Mouse (Mus musculus) CH12.LX (cell line): Measurements from ENCODE around the gene Sgms1. TPM values are rescaled to one million over a fixed set of nuclear protein-coding genes. Genes with fewer than 3 reads are reported as not detected.

ENCODE experiments used
- DNase-seq: peaks from one replicate; pipeline ENCODE4 v3.0.0-alpha.2; 2013; ENCODE audit errors: extremely low read depth
- H3K27ac ChIP-seq: 2 replicates; pipeline ENCODE4 v1.5.1; 2012; ENCODE audit warnings: low read depth, mild to moderate bottlenecking, control low read depth, moderate library complexity; ENCODE audit not compliant: insufficient read depth
- H3K27me3 ChIP-seq: replicated peaks from 2 replicates; pipeline ENCODE3; 2012; ENCODE audit warnings: inconsistent platforms
- H3K36me3 ChIP-seq, 2 experiments: replicated peaks in 1 of 2; 2 replicates each; pipeline versions ENCODE3 to v1.6.1; 2012; ENCODE audit warnings: inconsistent platforms in 1 of 2, low read length in 1 of 2, mild to moderate bottlenecking in 1 of 2, mixed read lengths in 1 of 2, moderate library complexity in 1 of 2; ENCODE audit not compliant: control insufficient read depth in 1 of 2, insufficient read depth in 1 of 2
- H3K4me1 ChIP-seq, 2 experiments: 2 replicates each; pipeline ENCODE4 v1.6.1; 2012; ENCODE audit warnings: inconsistent platforms in 1 of 2, moderate library complexity in 1 of 2; ENCODE audit not compliant: insufficient read depth in 2 of 2, control insufficient read depth in 1 of 2
- H3K4me2 ChIP-seq: 2 replicates; pipeline ENCODE4 v1.6.1; 2012; ENCODE audit warnings: low read depth, mild to moderate bottlenecking, control low read depth; ENCODE audit not compliant: poor library complexity, insufficient read depth, severe bottlenecking
- H3K4me3 ChIP-seq, 3 experiments: fragments of 150-350 bp in 1 of 3; sonication (generic) in 1 of 3; replicated peaks in 1 of 3; 2 replicates each; pipeline versions ENCODE3 to v1.5.1; 2011 to 2012; ENCODE audit warnings: low read depth in 2 of 3, low read length in 2 of 3, mild to moderate bottlenecking in 2 of 3, moderate library complexity in 2 of 3, control low read depth in 1 of 3, improper control_type of control experiment in 1 of 3, inconsistent platforms in 1 of 3, mixed read lengths in 1 of 3; ENCODE audit not compliant: poor library complexity in 1 of 3
- H3K79me2 ChIP-seq: replicated peaks from 2 replicates; pipeline ENCODE4 v1.6.1; 2012; ENCODE audit warnings: mild to moderate bottlenecking, moderate library complexity; ENCODE audit not compliant: control insufficient read depth, poor library complexity, insufficient read depth, severe bottlenecking; ENCODE audit errors: extremely low read depth
- H3K9ac ChIP-seq: 2 replicates; pipeline ENCODE4 v1.6.1; 2012; ENCODE audit warnings: low read depth, mild to moderate bottlenecking, control low read depth, moderate library complexity; ENCODE audit not compliant: insufficient read depth
- H3K9me3 ChIP-seq: replicated peaks from 2 replicates; pipeline ENCODE3; 2012; ENCODE audit warnings: low read length, inconsistent platforms, mixed read lengths
- BHLHE40 ChIP-seq: IDR thresholded peaks from 2 replicates; pipeline ENCODE4 v1.6.1; 2011; ENCODE audit warnings: mild to moderate bottlenecking, low read depth, low read length, improper control_type of control experiment
- CHD2 ChIP-seq: IDR thresholded peaks from 2 replicates; pipeline ENCODE4 v1.6.1; 2011; ENCODE audit warnings: low read length, improper control_type of control experiment
- ELF1 ChIP-seq: IDR thresholded peaks from 2 replicates; pipeline ENCODE4 v1.6.1; 2014; ENCODE audit warnings: low read depth, mild to moderate bottlenecking, inconsistent platforms, low read length, improper control_type of control experiment
- GABPA ChIP-seq: IDR thresholded peaks from 2 replicates; pipeline ENCODE4 v1.6.1; 2012; ENCODE audit warnings: low read depth, low read length, improper control_type of control experiment, inconsistent platforms; ENCODE audit not compliant: insufficient replicate concordance
- JUND ChIP-seq: conservative IDR thresholded peaks from 2 replicates; pipeline ENCODE4 v1.6.1; 2011; ENCODE audit warnings: low read depth, low read length, improper control_type of control experiment
- MAX ChIP-seq: IDR thresholded peaks from 2 replicates; pipeline ENCODE4 v1.6.1; 2011; ENCODE audit warnings: low read length, improper control_type of control experiment
- MEF2A ChIP-seq: IDR thresholded peaks from 2 replicates; pipeline ENCODE4 v1.6.1; 2014; ENCODE audit warnings: low read depth, mild to moderate bottlenecking, inconsistent platforms, low read length, improper control_type of control experiment, borderline replicate concordance
- MXI1 ChIP-seq: IDR thresholded peaks from 2 replicates; pipeline ENCODE4 v1.6.1; 2011; ENCODE audit warnings: mild to moderate bottlenecking, low read depth, low read length, improper control_type of control experiment
- NRF1 ChIP-seq: IDR thresholded peaks from 2 replicates; pipeline ENCODE4 v1.6.1; 2014; ENCODE audit warnings: low read depth, mild to moderate bottlenecking, inconsistent platforms, low read length, improper control_type of control experiment, moderate library complexity
- POLR2A ChIP-seq: IDR thresholded peaks from 2 replicates; pipeline ENCODE4 v1.6.1; 2011; ENCODE audit warnings: low read depth, mild to moderate bottlenecking, improper control_type of control experiment, low read length
- POLR2AphosphoS2 ChIP-seq: IDR thresholded peaks from 2 replicates; pipeline ENCODE4 v1.6.1; 2011; ENCODE audit warnings: low read depth, low read length, improper control_type of control experiment
- RAD21 ChIP-seq: IDR thresholded peaks from 2 replicates; pipeline ENCODE4 v1.6.1; 2011; ENCODE audit warnings: low read depth, mild to moderate bottlenecking, low read length, improper control_type of control experiment, moderate library complexity
- RCOR1 ChIP-seq: conservative IDR thresholded peaks from 2 replicates; pipeline ENCODE4 v1.6.1; 2012; ENCODE audit warnings: low read depth, mild to moderate bottlenecking, inconsistent platforms, low read length, improper control_type of control experiment
- SIN3A ChIP-seq: IDR thresholded peaks from 2 replicates; pipeline ENCODE4 v1.6.1; 2012; ENCODE audit warnings: low read length, improper control_type of control experiment, inconsistent platforms
- SMC3 ChIP-seq: IDR thresholded peaks from 2 replicates; pipeline ENCODE4 v1.6.1; 2011; ENCODE audit warnings: low read depth, low read length, improper control_type of control experiment
- TCF12 ChIP-seq: IDR thresholded peaks from 2 replicates; pipeline ENCODE4 v1.6.1; 2014; ENCODE audit warnings: low read depth, mild to moderate bottlenecking, inconsistent platforms, low read length, improper control_type of control experiment
- UBTF ChIP-seq: IDR thresholded peaks from 2 replicates; pipeline ENCODE4 v1.6.1; 2012; ENCODE audit warnings: low read depth, mild to moderate bottlenecking, inconsistent platforms, low read length, improper control_type of control experiment, moderate library complexity
- USF2 ChIP-seq: conservative IDR thresholded peaks from 2 replicates; pipeline ENCODE4 v1.6.1; 2011; ENCODE audit warnings: low read depth, low read length, improper control_type of control experiment
- ZC3H11A ChIP-seq: IDR thresholded peaks from 2 replicates; pipeline ENCODE4 v1.6.1; 2012; ENCODE audit warnings: low read depth, mild to moderate bottlenecking, inconsistent platforms, low read length, improper control_type of control experiment
- ZKSCAN1 ChIP-seq: IDR thresholded peaks from 2 replicates; pipeline ENCODE4 v1.6.1; 2012; ENCODE audit warnings: low read depth, inconsistent platforms, low read length, improper control_type of control experiment, borderline replicate concordance
- ZNF384 ChIP-seq: IDR thresholded peaks from 2 replicates; pipeline ENCODE4 v1.6.1; 2012; ENCODE audit warnings: low read depth, low read length, improper control_type of control experiment, inconsistent platforms
- dilution Hi-C: fragments of 300-500 bp; cut with MboI; formaldehyde crosslinking; loops from 2 replicates; pipeline ENCODE4 v1.14.3; 2020; ENCODE audit warnings: low sequenced_read_pairs; ENCODE audit not compliant: extremely low pct_unique_long_range_greater_than_20kb, extremely low pct_ligation_motif_present
- in situ Hi-C: fragments of 300-500 bp; cut with MboI; formaldehyde crosslinking; loops from 3 replicates; pipeline ENCODE4 v1.14.3; 2019; ENCODE audit warnings: low sequenced_read_pairs, low pct_ligation_motif_present, low pct_unique_long_range_greater_than_20kb, mixed read lengths
- polyA plus RNA-seq: library from polyadenylated mRNA; unstranded; fragments of >175 nt; gene quantifications from 2 replicates; pipeline ENCODE4 v1.2.1, GENCODE M21; 2012; ENCODE audit warnings: low read depth; ENCODE audit not compliant: insufficient read length
- total RNA-seq, 2 experiments: library from RNA; depleted of rRNA; stranded (reverse); fragments of 300-350 nt in 1 of 2; fragments of >200 nt in 1 of 2; gene quantifications; 2 replicates each; pipeline ENCODE4 v1.2.3; 2012 to 2014

Gene Sgms1
- total and polyA plus RNA-seq, 3 experiments = 1.4 to 1.8 (median 1.8) TPM

DNA sequence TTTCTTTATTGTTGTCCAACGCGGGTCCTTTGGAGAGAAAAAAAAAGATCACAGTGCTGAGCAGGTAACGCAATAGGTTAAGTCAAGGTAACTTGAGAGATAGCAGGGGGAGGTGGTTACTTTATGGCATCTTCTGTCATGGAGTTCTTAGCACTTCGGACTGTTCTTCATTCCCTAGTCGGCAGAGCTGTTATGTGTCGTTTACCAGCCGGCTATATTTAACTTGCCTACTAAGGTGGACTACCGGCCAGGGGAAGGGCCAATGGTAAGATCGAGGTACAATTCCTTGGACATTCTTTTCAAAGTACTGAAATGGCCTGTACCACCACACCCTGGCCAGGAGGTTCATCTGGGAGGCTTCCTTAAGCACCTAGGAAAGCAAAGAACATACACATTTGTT is 265.4 kb downstream of the Sgms1 start:
- Histone ChIP-seq H3K9me3 (no peaks in the 10 kb centered on the region), H3K27me3 (no peaks in the 10 kb centered on the region), H3K4me3 (no peak overlapping the region), H3K27ac (no peak overlapping the region), H3K4me2 (no peak overlapping the region), H3K79me2 (no peaks in the 10 kb centered on the region), H3K4me1 (peaks cover 0 to 12% of the 10 kb centered on the region in 2 experiments; a peak in 1 of 4 replicates), H3K9ac (no peak overlapping the region), H3K36me3 (peaks cover 0 to 15% of the 10 kb centered on the region in 2 experiments)
- dilution Hi-C loops = no loop called here
- no peak for DNase-seq
- in situ Hi-C loops = no loop called here
- TF ChIP-seq ELF1 (no peak), ZNF384 (no peak), MAX (no peak), ZC3H11A (no peak)

DNA sequence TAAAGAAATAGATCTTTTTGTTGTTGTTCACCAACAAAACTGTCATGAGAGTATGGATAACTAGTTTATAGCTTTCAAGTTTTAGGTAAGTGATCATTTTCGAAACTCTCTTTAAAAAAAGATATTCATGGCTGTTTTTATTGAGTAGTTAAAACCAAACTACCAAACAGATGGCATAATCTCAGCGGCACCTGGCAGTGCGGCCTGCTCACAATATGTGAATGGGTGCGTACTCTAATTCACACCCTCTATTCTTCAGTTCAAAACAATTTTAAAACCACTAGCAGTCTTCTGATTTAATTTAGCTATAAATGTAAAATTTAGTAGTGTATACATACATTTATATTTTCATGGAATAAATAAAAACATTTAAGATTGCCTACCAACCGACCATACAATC is 266.3 kb downstream of the Sgms1 start:
- Histone ChIP-seq H3K27ac (no peak overlapping the region), H3K36me3 (peaks cover 0 to 13% of the 10 kb centered on the region in 2 experiments), H3K9ac (no peak overlapping the region), H3K9me3 (no peaks in the 10 kb centered on the region), H3K27me3 (no peaks in the 10 kb centered on the region)
- DNase-seq = no peak
- dilution Hi-C loops = no loop called here
- no peak for TF ChIP-seq ZC3H11A
- TF ChIP-seq UBTF = no peak
- TF ChIP-seq MXI1 = no peak
- no peak for TF ChIP-seq MAX
- no peak for TF ChIP-seq BHLHE40
- TF ChIP-seq TCF12 = no peak
- TF ChIP-seq, all 38 proteins: peak for 0
- H3K79me2 ChIP-seq = no peaks in the 10 kb centered on the region
- H3K4me2 ChIP-seq = no peak overlapping the region
- peaks cover 0 to 12% of the 10 kb centered on the region in 2 experiments; a peak in 1 of 4 replicates for H3K4me1 ChIP-seq
- H3K4me3 ChIP-seq = no peak overlapping the region
- in situ Hi-C loops = no loop called here

DNA sequence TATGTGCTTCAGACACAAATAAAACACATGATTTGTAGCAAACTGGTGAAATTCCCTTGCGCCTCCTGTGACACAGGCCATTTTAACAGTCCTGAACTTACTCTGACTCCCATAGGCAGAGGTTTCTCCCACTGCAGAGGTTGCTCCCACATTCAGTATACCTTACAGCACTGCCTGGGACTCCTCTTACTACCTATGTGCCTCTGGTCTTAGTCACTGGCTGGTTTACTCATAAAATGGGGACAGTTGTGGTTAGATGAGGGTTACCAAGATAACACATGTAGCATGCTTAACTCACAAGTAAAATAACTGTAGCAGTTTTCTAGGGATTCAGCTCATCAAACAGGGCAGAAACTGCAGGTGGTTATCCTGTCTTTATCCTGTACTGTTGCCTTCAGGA is 268.7 kb downstream of the Sgms1 start:
- peaks cover 0 to 7% of the 10 kb centered on the region in 2 experiments; a peak in 1 of 4 replicates for H3K4me1 ChIP-seq
- H3K36me3 ChIP-seq = peaks cover 0 to 10% of the 10 kb centered on the region in 2 experiments
- H3K9me3 ChIP-seq = no peaks in the 10 kb centered on the region
- no peak for TF ChIP-seq SMC3
- TF ChIP-seq USF2 = no peak
- TF ChIP-seq NRF1 = no peak
- no peak for TF ChIP-seq RAD21
- no peak for TF ChIP-seq UBTF
- TF ChIP-seq SIN3A = no peak
- TF ChIP-seq MAX = no peak
- TF ChIP-seq MEF2A = no peak
- no peak for TF ChIP-seq GABPA
- TF ChIP-seq POLR2AphosphoS2 = no peak
- no peak for TF ChIP-seq JUND
- TF ChIP-seq CHD2 = no peak
- TF ChIP-seq ZKSCAN1 = no peak
- no peak for TF ChIP-seq RCOR1
- no peak for TF ChIP-seq POLR2A
- no peak overlapping the region for H3K4me3 ChIP-seq
- H3K9ac ChIP-seq = no peak overlapping the region
- dilution Hi-C loops = no loop called here
- DNase-seq = no peak
- H3K27ac ChIP-seq = no peak overlapping the region
- in situ Hi-C loops = no loop called here
- no peaks in the 10 kb centered on the region for H3K27me3 ChIP-seq
- no peak overlapping the region for H3K4me2 ChIP-seq
- no peaks in the 10 kb centered on the region for H3K79me2 ChIP-seq
